Mouse (Mus musculus) cortical plate, adult 2 months (tissue): ENCODE measurements at regions not wholly inside any gene's neighbourhood (a gene's known extent, or its start where the extent isn't known, plus 50 kb on each side); places are given as distances from the start of the nearest gene placed in this dataset.

ENCODE experiments used
- H3K27ac ChIP-seq: fragments of 200-500 bp; 2 replicates; pipeline ENCODE4 v1.5.1; 2012; ENCODE audit warnings: low read length, control low read depth, inconsistent platforms; ENCODE audit not compliant: insufficient read depth
- H3K4me1 ChIP-seq: fragments of 200-500 bp; 2 replicates; pipeline ENCODE4 v1.6.1; 2011; ENCODE audit warnings: low read length; ENCODE audit not compliant: control insufficient read depth, insufficient read depth
- H3K4me3 ChIP-seq: fragments of 200-500 bp; 2 replicates; pipeline ENCODE4 v1.5.1; 2011; ENCODE audit warnings: mild to moderate bottlenecking, low read length, control low read depth; ENCODE audit not compliant: insufficient read depth
- CTCF ChIP-seq: fragments of 200-500 bp; IDR thresholded peaks from 2 replicates; pipeline ENCODE4 v1.5.1; 2011; ENCODE audit warnings: mild to moderate bottlenecking, control low read depth, low read length; ENCODE audit not compliant: insufficient read depth; ENCODE audit errors: extremely low read depth
- POLR2A ChIP-seq: fragments of 200-500 bp; IDR thresholded peaks from 2 replicates; pipeline ENCODE4 v1.6.1; 2011; ENCODE audit warnings: mild to moderate bottlenecking, low read length, control low read depth; ENCODE audit not compliant: insufficient read depth; ENCODE audit errors: extremely low read depth

DNA sequence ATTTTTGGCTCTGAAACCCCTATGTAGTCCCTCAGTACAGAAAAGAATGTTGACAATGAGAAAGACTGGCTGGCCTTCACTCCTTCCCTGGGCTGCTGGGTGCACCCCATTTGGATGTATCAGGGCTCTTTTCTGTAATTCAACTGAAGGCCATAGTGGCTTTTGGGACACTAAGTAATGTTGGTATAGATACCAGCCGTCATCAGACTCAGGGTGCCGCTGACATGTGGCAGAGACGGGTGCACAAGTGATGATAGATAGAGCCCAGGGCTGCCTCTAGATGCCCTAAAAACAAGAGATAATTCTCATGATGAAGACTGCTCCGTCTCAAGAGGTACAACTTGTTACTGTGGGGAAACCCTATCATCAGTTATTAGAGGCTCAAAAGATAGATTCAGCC lies 156.7 kb upstream of the Gcfc2 start:
- TF ChIP-seq POLR2A (no peak), CTCF (no peak)
- Histone ChIP-seq H3K27ac (no peak overlapping the region), H3K4me1 (0 out of 2 replicates have a peak, but pooled peaks cover 2% of the 10 kb centered on the region), H3K4me3 (no peak overlapping the region)

GRCm38 (mm10) chr6:81768669-81769537 lies 154.6 kb upstream of the Gcfc2 start:
- H3K27ac ChIP-seq = 0 out of 2 replicates have a peak overlapping the region, but pooled peaks have one; percentile 1
- H3K4me1 ChIP-seq = 0 out of 2 replicates have a peak, but pooled peaks cover 2% of the 10 kb centered on the region
- no peak for TF ChIP-seq POLR2A
- TF ChIP-seq CTCF = peak; percentile 34; the same call in 1 of the 2 replicates
- no peak overlapping the region for H3K4me3 ChIP-seq

GRCm38 (mm10) chr6:81770301-81770700 lies 153.2 kb upstream of the Gcfc2 start:
- Histone ChIP-seq H3K4me3 (no peak overlapping the region), H3K4me1 (0 out of 2 replicates have a peak, but pooled peaks cover 2% of the 10 kb centered on the region), H3K27ac (no peak overlapping the region)
- TF ChIP-seq CTCF (no peak), POLR2A (no peak)

DNA sequence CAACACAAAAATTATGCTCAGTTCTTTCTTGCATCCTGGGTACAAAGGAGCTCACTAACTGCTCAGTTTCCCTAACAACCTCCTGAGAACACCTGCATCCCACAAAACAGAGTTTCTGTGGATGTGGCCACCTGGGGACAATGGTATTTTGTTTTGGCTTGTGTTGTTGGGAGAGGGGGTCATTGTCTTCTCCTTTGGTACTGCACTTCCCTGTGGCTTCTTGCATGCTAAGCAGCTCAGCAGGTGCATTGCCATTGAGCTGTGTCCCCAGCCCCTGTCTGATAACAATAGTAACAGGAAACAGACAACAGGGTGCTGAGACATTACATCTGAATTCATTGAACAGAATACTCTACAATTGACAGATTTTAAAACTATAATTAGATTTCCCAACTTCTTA lies 151.6 kb upstream of the Gcfc2 start:
- Histone ChIP-seq H3K4me1 (0 out of 2 replicates have a peak, but pooled peaks cover 2% of the 10 kb centered on the region), H3K4me3 (no peak overlapping the region), H3K27ac (no peak overlapping the region)
- TF ChIP-seq CTCF = no peak
- no peak for TF ChIP-seq POLR2A

DNA sequence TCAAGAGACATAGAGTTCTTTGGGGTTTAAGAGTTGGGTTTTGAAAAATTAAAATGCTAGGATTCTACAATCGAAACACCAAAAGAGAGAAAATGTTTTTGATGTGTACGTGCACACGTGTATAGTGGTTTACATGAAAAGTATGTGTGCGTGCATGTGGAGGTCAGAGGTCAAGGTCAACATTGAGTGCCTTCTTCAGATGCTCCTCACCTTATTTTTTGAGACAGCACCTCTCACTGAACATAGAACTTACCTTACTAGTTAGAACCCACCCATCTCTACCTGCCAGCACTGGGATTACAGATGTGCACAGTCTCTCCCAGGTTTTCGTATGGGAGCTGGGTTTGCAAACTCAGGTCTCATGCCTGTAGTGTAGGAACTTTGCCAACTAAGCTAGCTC lies 141.3 kb upstream of the Gcfc2 start:
- Histone ChIP-seq H3K27ac (no peak overlapping the region), H3K4me3 (no peak overlapping the region), H3K4me1 (peaks cover 4% of the 10 kb centered on the region; the same call in 1 of the 2 replicates)
- TF ChIP-seq CTCF = no peak
- TF ChIP-seq POLR2A = no peak

DNA sequence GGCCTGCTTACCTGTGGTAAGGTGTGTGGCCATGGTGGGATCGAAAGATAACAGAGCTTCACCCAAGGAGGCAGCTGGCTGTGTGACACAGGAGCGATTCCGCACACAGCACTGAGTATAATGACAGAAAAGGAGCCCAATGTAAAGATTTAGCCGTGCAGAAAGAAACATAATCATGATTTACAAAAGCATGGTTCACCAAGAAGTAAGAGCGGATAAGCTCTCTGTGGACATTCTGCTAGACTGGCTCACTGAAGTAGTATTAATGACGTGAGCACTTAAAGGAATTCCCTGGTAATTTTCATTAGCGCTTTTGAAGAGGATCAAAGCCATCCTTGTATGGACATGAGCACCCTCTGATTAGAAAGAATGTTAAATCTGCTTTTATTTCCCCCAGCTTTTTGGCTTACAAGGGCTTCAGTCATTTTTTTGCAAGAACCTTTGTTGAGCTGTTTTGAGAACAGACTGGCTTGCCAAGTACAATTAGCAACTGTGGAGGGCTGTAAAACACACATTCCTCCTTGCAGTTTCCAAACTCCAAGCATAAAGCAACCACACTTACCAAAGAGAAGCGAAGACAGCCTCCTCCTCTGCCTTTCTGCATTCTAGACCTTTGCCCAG lies 140.5 kb upstream of the Gcfc2 start:
- peak overlapping the region; percentile 50; the same call in 1 of the 2 replicates for H3K27ac ChIP-seq
- no peak for TF ChIP-seq POLR2A
- no peak for TF ChIP-seq CTCF
- H3K4me1 ChIP-seq = peaks cover 4% of the 10 kb centered on the region; the same call in 1 of the 2 replicates
- H3K4me3 ChIP-seq = no peak overlapping the region

DNA sequence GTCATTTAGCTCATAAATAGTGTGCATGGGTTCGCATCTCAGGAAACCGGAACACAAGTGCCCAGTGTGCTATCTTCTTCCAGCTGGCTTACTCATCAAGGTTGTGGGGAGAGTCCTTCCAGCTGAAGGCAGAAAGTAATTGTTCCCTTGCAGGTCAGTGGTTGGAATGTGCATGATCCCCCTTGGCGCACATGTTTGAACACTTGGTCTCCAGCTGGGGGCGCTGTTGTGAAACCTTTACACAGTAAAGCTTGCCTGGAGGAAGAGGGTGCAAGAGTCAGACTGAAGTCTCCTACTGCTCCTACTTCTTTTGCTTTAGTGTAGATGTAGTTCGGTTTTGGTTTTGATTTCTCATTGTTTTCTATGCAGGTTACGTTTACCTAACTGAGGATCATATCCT lies 128.2 kb upstream of the Gcfc2 start:
- Histone ChIP-seq H3K4me1 (no peaks in the 10 kb centered on the region), H3K27ac (no peak overlapping the region), H3K4me3 (no peak overlapping the region)
- TF ChIP-seq POLR2A = no peak
- no peak for TF ChIP-seq CTCF

GRCm38 (mm10) chr6:81800822-81801221 lies 122.6 kb upstream of the Gcfc2 start:
- H3K4me3 ChIP-seq = no peak overlapping the region
- peaks cover 2% of the 10 kb centered on the region for H3K4me1 ChIP-seq
- TF ChIP-seq CTCF = no peak
- TF ChIP-seq POLR2A = no peak
- no peak overlapping the region for H3K27ac ChIP-seq

DNA sequence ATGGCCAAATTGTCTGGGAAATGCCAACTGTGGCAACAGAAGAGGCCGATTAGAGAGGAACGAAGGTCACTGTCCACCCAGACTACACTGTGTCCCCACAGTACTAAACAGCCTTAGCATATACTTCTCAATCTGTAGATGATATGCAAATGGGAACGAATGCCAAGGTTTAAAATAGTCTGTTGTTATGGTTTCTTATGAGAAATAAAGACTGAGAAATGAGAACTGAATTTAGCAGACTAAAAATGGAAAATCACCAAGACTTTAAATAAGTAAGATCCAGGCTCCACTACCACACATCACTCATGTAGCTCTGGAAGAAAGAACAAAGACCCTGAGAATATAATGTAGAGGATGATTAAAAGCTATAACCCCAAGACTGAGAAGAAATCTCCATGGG lies 121.7 kb upstream of the Gcfc2 start:
- TF ChIP-seq POLR2A (no peak), CTCF (no peak)
- Histone ChIP-seq H3K4me1 (peaks cover 2% of the 10 kb centered on the region), H3K27ac (peak overlapping the region; percentile 42; the same call in 1 of the 2 replicates), H3K4me3 (no peak overlapping the region)
